Mouse (Mus musculus) testis, adult 2 months (tissue): Measurements from ENCODE around the gene Cdk2.

Source experiments
- CTCF ChIP-seq: fragments of 200-500 bp; IDR thresholded peaks from 2 replicates; pipeline ENCODE4 v1.5.1; 2012; ENCODE audit warnings: low read depth, mild to moderate bottlenecking, inconsistent platforms, low read length, moderate library complexity; ENCODE audit not compliant: control insufficient read depth, insufficient read depth, insufficient replicate concordance
- POLR2A ChIP-seq: fragments of 200-500 bp; IDR thresholded peaks from 2 replicates; pipeline ENCODE4 v1.6.1; 2012; ENCODE audit warnings: low read depth, mild to moderate bottlenecking, inconsistent platforms, low read length, moderate library complexity; ENCODE audit not compliant: control insufficient read depth

DNA sequence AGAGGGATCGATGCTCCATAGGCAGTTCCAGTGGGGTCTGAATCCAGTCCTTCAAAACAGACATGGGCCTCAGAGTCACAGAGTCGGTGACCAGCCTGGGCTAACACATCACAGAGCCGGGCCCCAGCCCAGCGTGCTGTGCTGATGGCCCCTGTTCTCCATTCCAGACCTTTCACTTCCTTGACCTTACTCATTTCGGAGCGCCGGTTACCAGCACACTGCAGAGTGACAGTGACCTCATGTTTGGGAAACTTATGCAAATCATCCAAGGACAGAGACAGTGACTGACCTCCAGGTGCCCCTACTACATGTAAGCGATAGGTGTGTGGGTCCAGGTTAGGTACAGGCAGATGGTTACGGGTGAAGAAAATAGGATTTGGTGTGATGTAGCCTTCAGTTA lies 33.7 kb downstream of the Cdk2 start:
- no peak for TF ChIP-seq CTCF
- no peak for TF ChIP-seq POLR2A
